Mouse (Mus musculus) heart, embryonic 14.5 days (tissue): ENCODE data around the gene Iqcn. TPM values are rescaled to one million over a fixed set of nuclear protein-coding genes. Genes with fewer than 3 reads are reported as not detected.

Experiments
- ATAC-seq: fragments of 200-750 bp; cut with Nextera tagmentation; 2 replicates; pipeline ENCODE4 v1.8.0; 2017; ENCODE audit warnings: low read depth, moderate TSS enrichment; ENCODE audit not compliant: insufficient number of reproducible peaks, insufficient read depth, low FRiP score
- H3K27ac ChIP-seq, 2 experiments: fragments of 200-500 bp in 1 of 2; fragments of 300-500 bp in 1 of 2; sonication (generic) in 1 of 2; replicated peaks in 1 of 2; 2 replicates each; pipeline ENCODE4 v1.5.1; 2012 to 2014; ENCODE audit warnings: low read depth in 2 of 2, low read length in 2 of 2, control low read depth in 1 of 2, mild to moderate bottlenecking in 1 of 2, mixed read lengths in 1 of 2; ENCODE audit not compliant: control insufficient read depth in 1 of 2, insufficient read depth in 1 of 2
- H3K27me3 ChIP-seq: fragments of 300-500 bp; sonication (generic); 2 replicates; pipeline ENCODE4 v1.6.1; 2014; ENCODE audit warnings: mild to moderate bottlenecking, low read length, control low read depth; ENCODE audit not compliant: control insufficient read depth, insufficient read depth
- H3K36me3 ChIP-seq: fragments of 300-500 bp; sonication (generic); 2 replicates; pipeline ENCODE4 v1.6.1; 2014; ENCODE audit warnings: mild to moderate bottlenecking, control low read depth, low read length, mixed read lengths; ENCODE audit not compliant: control insufficient read depth, insufficient read depth
- H3K4me1 ChIP-seq, 2 experiments: fragments of 200-500 bp in 1 of 2; fragments of 300-500 bp in 1 of 2; sonication (generic) in 1 of 2; 2 replicates each; pipeline ENCODE4 v1.6.1; 2012 to 2014; ENCODE audit warnings: low read length in 2 of 2, control low read depth in 1 of 2, mixed read lengths in 1 of 2; ENCODE audit not compliant: control insufficient read depth in 2 of 2, insufficient read depth in 2 of 2
- H3K4me2 ChIP-seq: fragments of 300-500 bp; sonication (generic); 2 replicates; pipeline ENCODE4 v1.6.1; 2014; ENCODE audit warnings: mild to moderate bottlenecking, low read length
- H3K4me3 ChIP-seq, 2 experiments: fragments of 200-500 bp in 1 of 2; fragments of 300-500 bp in 1 of 2; sonication (generic) in 1 of 2; 2 replicates each; pipeline ENCODE4 v1.5.1; 2012 to 2014; ENCODE audit warnings: low read length in 2 of 2, mild to moderate bottlenecking in 2 of 2, control low read depth in 1 of 2, low read depth in 1 of 2, moderate library complexity in 1 of 2; ENCODE audit not compliant: control insufficient read depth in 1 of 2, insufficient read depth in 1 of 2
- H3K9ac ChIP-seq: fragments of 300-500 bp; sonication (generic); 2 replicates; pipeline ENCODE4 v1.6.1; 2014; ENCODE audit warnings: mild to moderate bottlenecking, low read length
- H3K9me3 ChIP-seq: fragments of 300-500 bp; sonication (generic); 2 replicates; pipeline ENCODE4 v1.6.1; 2016; ENCODE audit warnings: low read length, control low read depth; ENCODE audit not compliant: control insufficient read depth
- WGBS: fragments of 180-500 bp; shearing (Covaris S2); extraction: QIAGEN DNeasy Blood & Tissue Kit; methylation state at CpG from one replicate; pipeline ENCODE4 v1.1.7; 2014; 5-methylcytosine and 5-hydroxymethylcytosine counted together
- polyA plus RNA-seq: library from polyadenylated mRNA; unstranded; fragments of >200 nt; fragmentation: Nextera tagmentation; extraction: Ambion mirVana; gene quantifications from 2 replicates; pipeline ENCODE4 v1.2.1, GENCODE M21; 2014

Gene Iqcn
- polyA plus RNA-seq, 1 experiment from 2014 or later: not detected

DNA sequence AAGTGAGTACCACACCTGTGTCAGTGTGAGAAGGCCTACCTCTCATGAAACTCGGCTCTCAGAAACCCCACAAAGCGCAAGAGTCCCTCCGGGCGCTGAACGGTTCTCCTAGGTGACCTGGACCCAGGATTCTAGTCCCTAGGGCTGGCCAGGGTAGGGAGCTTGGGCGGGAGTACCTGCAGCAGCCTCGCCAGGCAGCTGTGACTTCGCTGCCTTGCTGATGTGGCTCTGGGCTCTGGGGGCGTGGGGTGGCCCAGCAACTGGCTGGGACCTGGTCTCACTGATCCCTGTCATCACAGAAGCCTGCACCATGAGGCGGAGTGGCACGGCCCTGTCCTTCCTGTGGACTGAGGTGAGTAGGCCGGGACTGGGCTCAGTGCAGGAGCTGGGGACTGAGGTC lies 21.0 kb downstream of the Iqcn start:
- no peaks in the 10 kb centered on the region for H3K4me1 ChIP-seq
- H3K4me2 ChIP-seq: no peak overlapping the region
- H3K4me3 ChIP-seq: no peak overlapping the region
- no peak for ATAC-seq
- H3K9me3 ChIP-seq: no peaks in the 10 kb centered on the region
- H3K36me3 ChIP-seq: no peaks in the 10 kb centered on the region
- H3K27me3 ChIP-seq: peaks cover 37% of the 10 kb centered on the region
- H3K9ac ChIP-seq: no peak overlapping the region
- no peak overlapping the region for H3K27ac ChIP-seq
- 68% methylated on average over 12 of the region's 12 CpGs for WGBS

DNA sequence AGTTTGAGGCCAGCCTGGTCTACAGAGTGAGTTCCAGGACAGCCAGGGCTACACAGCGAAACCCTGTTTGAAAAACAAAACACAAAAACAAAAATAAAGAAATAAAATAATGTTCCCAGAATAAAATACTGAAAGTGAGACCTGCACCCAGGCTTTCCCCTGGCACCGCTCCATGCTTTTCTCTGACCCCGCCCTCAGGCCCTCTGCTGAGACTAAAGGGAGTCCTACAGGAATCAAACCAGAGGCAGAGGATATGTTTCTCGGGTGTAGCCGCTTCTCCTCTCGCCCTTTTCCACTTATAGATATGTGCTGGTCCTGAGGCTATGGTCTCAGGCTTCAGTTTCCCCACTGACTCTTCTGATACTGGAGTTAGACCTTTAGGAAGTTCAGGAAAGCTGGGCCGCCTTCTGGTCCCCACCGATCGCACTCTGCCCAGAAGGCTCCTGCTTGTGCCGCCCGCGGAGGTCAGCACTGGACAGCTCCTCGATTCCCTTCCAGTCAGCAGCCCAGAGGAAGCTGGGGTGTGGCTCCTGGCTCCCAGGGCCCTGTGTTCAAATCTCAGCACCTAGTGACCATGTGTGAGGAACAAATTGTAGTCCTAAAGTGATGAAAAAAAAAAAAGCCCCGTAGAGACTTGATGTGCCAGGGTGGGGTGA lies 22.7 kb downstream of the Iqcn start:
- Histone ChIP-seq H3K9ac (no peak overlapping the region), H3K9me3 (no peaks in the 10 kb centered on the region), H3K4me2 (no peak overlapping the region), H3K27me3 (peaks cover 46% of the 10 kb centered on the region), H3K36me3 (no peaks in the 10 kb centered on the region), H3K4me3 (no peak overlapping the region), H3K27ac (no peak overlapping the region), H3K4me1 (0 out of 4 replicates have a peak, but pooled peaks cover 0 to 4% of the 10 kb centered on the region in 2 experiments)
- no peak for ATAC-seq
- 20% methylated on average over 14 of the region's 14 CpGs for WGBS

DNA sequence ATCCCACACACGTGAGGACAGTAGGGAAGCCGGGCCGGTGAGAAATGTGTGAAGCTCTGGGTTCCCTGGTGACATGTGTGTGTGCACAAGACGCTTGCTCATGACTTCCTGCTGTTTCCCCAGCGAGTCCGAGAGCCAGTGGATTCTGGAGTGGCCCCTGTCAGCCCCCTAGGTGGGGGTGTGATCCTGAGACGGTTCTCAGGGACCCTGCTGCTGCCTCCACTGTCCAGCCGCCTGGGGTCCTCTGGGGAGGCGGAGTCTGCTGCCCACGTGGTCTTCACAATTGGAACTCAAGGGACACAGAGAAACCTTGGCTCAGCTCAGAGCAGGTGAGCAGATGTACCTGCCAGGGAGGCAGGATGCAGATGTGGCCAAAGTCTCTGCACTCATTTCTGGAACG lies 23.5 kb downstream of the Iqcn start:
- Histone ChIP-seq H3K4me3 (no peak overlapping the region), H3K27ac (no peak overlapping the region), H3K27me3 (peaks cover 53% of the 10 kb centered on the region), H3K9ac (no peak overlapping the region), H3K9me3 (no peaks in the 10 kb centered on the region), H3K36me3 (no peaks in the 10 kb centered on the region), H3K4me2 (no peak overlapping the region), H3K4me1 (0 out of 4 replicates have a peak, but pooled peaks cover 0 to 4% of the 10 kb centered on the region in 2 experiments)
- ATAC-seq: no peak
- 43% methylated on average over 11 of the region's 11 CpGs for WGBS

DNA sequence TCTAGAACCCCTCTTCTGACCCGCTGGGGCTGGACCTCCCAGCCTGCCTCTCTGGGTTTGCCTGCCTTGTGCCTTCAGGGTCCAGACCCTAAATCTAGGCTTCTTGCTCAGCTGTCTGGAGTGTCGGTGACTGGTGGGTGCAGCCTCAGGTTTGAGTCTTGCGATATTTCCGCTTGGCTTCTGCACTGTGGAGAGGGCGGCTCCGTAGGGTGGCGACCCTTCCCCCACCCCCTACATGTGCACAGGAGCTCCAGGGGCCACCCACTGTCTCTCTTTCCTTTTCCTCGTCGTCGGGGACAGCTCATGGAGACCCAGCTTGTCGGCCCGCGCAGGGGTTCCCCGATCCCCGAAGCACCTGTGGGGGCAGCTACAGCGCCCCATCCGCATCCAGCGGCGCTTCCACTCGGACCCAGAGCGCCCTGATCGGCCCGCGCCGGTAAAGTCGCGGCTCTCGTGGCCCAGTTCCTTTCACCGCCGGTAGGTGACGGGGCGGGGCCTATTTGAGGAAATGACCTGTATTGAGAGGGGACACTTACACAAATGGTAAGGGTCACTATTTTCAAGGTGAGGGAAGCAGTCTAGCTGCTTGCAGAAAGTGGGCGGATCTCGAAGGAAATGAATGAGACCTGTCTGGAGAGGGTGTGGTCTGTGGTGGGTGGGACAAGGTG lies 26.7 kb downstream of the Iqcn start:
- Histone ChIP-seq H3K27me3 (peaks cover 61% of the 10 kb centered on the region), H3K4me2 (peak overlapping the region; percentile 56), H3K4me1 (0 out of 4 replicates have a peak, but pooled peaks cover 0 to 4% of the 10 kb centered on the region in 2 experiments), H3K9me3 (no peaks in the 10 kb centered on the region), H3K9ac (peak overlapping the region; percentile 11; the same call in 1 of the 2 replicates), H3K4me3 (peak overlapping the region; percentile 3 to 28; a peak in 3 of 4 replicates), H3K27ac (no peak overlapping the region), H3K36me3 (no peaks in the 10 kb centered on the region)
- no peak for ATAC-seq
- WGBS: 3% methylated on average over 33 of the region's 34 CpGs

DNA sequence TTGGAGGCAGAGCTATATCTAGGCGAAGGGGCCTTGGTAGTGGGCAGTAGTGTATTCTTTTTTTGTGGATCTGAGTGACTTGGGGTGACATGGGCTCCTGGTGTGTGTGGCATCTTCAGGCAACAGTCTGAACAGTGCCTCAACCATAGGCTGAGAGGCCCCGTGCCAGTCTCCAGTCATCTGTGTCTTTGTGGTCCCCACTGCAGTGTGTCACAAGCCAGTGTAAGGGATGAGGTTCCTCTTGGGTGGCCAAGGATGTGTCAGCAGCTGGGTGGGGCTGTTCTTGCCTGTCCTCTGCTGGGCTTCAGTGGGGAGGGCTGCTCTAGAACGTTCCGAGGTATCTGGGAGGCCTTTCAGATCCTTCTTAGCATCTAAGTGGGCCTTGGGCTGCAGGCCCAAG lies 27.7 kb downstream of the Iqcn start:
- WGBS: 85% methylated on average over 4 of the region's 4 CpGs
- H3K27me3 ChIP-seq: peaks cover 64% of the 10 kb centered on the region
- no peak overlapping the region for H3K4me2 ChIP-seq

DNA sequence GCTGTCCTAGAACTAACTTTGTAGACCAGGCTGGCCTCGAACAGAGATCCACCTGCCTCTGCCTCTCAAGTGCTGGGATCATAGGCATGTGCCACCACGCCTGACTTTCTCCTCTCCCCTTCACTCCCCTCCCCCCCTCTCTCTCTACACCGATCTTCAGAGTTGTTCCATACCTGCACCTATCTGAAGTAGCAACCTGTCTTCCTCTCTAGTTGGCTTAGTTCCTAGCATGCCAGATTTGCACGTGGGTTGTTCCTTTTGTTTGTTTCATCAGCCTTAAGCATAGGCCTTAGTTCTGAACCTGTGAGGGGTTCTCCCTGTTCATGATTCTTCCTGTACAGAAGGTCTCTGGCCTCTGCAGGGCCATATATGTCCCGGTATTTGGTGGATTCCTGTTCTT lies 34.4 kb downstream of the Iqcn start:
- H3K36me3 ChIP-seq: no peaks in the 10 kb centered on the region
- no peak overlapping the region for H3K4me3 ChIP-seq
- no peak overlapping the region for H3K9ac ChIP-seq
- H3K4me2 ChIP-seq: no peak overlapping the region
- H3K4me1 ChIP-seq: peaks cover 8 to 17% of the 10 kb centered on the region in 2 experiments; a peak in 3 of 4 replicates
- H3K27me3 ChIP-seq: peaks cover 23% of the 10 kb centered on the region
- 62% methylated on average over 5 of the region's 5 CpGs for WGBS
- no peaks in the 10 kb centered on the region for H3K9me3 ChIP-seq
- no peak for ATAC-seq
- no peak overlapping the region for H3K27ac ChIP-seq

More for the DNA sequence above, 27.7 kb downstream of the Iqcn start:
- no peak overlapping the region for H3K27ac ChIP-seq
- no peak overlapping the region for H3K4me3 ChIP-seq
- H3K36me3 ChIP-seq: no peaks in the 10 kb centered on the region
- no peaks in the 10 kb centered on the region for H3K9me3 ChIP-seq
- H3K4me1 ChIP-seq: 0 out of 4 replicates have a peak, but pooled peaks cover 0 to 4% of the 10 kb centered on the region in 2 experiments
- no peak overlapping the region for H3K9ac ChIP-seq
- no peak for ATAC-seq

DNA sequence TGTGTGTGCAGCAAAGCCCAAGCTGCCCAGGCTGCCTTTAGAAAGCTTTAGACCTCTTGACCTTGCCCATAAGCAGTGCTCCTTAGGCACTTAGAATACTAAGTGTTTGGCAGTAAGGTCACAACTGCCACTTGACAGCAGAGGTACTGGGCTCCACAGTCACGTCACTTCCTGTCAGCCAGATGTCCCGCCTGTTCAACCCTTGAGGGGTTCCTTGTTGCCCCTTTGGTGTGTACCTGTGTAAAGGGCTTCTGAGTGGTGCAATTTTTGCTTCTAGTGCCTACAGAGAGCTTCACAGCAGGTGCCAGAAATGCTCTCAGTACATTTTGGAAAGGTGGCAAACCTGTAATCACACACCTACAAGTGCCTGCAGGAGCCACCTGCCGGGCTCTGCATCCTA lies 35.0 kb downstream of the Iqcn start:
- ATAC-seq: no peak
- WGBS: 40% methylated on average over 3 of the region's 3 CpGs
- no peaks in the 10 kb centered on the region for H3K36me3 ChIP-seq

More for the DNA sequence above, 35.0 kb downstream of the Iqcn start:
- Histone ChIP-seq H3K27ac (no peak overlapping the region), H3K27me3 (peaks cover 23% of the 10 kb centered on the region), H3K4me2 (no peak overlapping the region), H3K4me1 (peaks cover 9 to 22% of the 10 kb centered on the region in 2 experiments; a peak in 3 of 4 replicates), H3K9ac (no peak overlapping the region), H3K4me3 (no peak overlapping the region), H3K9me3 (no peaks in the 10 kb centered on the region)
